Mouse (Mus musculus) ES-E14 (cell line): ENCODE measurements around the gene Als2. TPM values are rescaled to one million over a fixed set of nuclear protein-coding genes. Genes with fewer than 3 reads are reported as not detected.

Experiments
- DNase-seq: peaks from one replicate; pipeline ENCODE4 v3.0.0-alpha.2; 2013; ENCODE audit warnings: low read depth, low spot score
- H3K27ac ChIP-seq: 2 replicates; pipeline ENCODE4 v1.5.1; 2012; ENCODE audit warnings: low read depth, mild to moderate bottlenecking, low read length, moderate library complexity, mixed read lengths; ENCODE audit not compliant: poor library complexity, insufficient read depth, severe bottlenecking
- H3K36me3 ChIP-seq: 2 replicates; pipeline ENCODE4 v1.6.1; 2012; ENCODE audit warnings: mild to moderate bottlenecking, low read length, moderate library complexity, mixed read lengths; ENCODE audit not compliant: control insufficient read depth, poor library complexity, insufficient read depth, severe bottlenecking
- H3K4me1 ChIP-seq, 2 experiments: fragments of 150-350 bp in 1 of 2; sonication (generic) in 1 of 2; 2 replicates each; pipeline ENCODE4 v1.6.1; 2012; ENCODE audit warnings: low read length in 2 of 2, mild to moderate bottlenecking in 1 of 2, mixed read lengths in 1 of 2; ENCODE audit not compliant: control insufficient read depth in 2 of 2, insufficient read depth in 2 of 2, poor library complexity in 1 of 2
- H3K4me3 ChIP-seq, 2 experiments: fragments of 150-350 bp in 1 of 2; sonication (generic) in 1 of 2; 2 replicates each; pipeline ENCODE4 v1.5.1; 2012; ENCODE audit warnings: low read length in 2 of 2, low read depth in 1 of 2, mild to moderate bottlenecking in 1 of 2, mixed read lengths in 1 of 2; ENCODE audit not compliant: insufficient read depth in 1 of 2, poor library complexity in 1 of 2, severe bottlenecking in 1 of 2
- H3K9ac ChIP-seq: 2 replicates; pipeline ENCODE4 v1.6.1; 2012; ENCODE audit warnings: low read depth, mild to moderate bottlenecking, low read length, mixed read lengths; ENCODE audit not compliant: poor library complexity, insufficient read depth, severe bottlenecking
- H3K9me3 ChIP-seq: fragments of 150-350 bp; sonication (generic); 2 replicates; pipeline ENCODE4 v1.6.1; 2012; ENCODE audit warnings: low read depth, mild to moderate bottlenecking, low read length; ENCODE audit not compliant: control insufficient read depth, insufficient read depth
- CHD2 ChIP-seq: IDR thresholded peaks from 2 replicates; pipeline ENCODE4 v1.6.1; 2014; ENCODE audit warnings: mild to moderate bottlenecking, low read depth, low read length, inconsistent platforms
- HCFC1 ChIP-seq: IDR thresholded peaks from 2 replicates; pipeline ENCODE4 v1.6.1; 2012; ENCODE audit warnings: low read length, inconsistent platforms, borderline replicate concordance; ENCODE audit not compliant: insufficient read depth
- MAFK ChIP-seq: IDR thresholded peaks from 2 replicates; pipeline ENCODE4 v1.6.1; 2014; ENCODE audit warnings: mild to moderate bottlenecking, low read depth, low read length, inconsistent platforms; ENCODE audit not compliant: insufficient read depth
- ZC3H11A ChIP-seq: IDR thresholded peaks from 2 replicates; pipeline ENCODE4 v1.6.1; 2012; ENCODE audit warnings: low read depth, mild to moderate bottlenecking, inconsistent platforms, low read length, borderline replicate concordance
- ZNF384 ChIP-seq: IDR thresholded peaks from 2 replicates; pipeline ENCODE4 v1.6.1; 2012; ENCODE audit warnings: low read depth, low read length, inconsistent platforms
- in situ Hi-C, 2 experiments: fragments of 600-800 bp; cut with MboI; formaldehyde crosslinking; loops; one replicate each; pipeline ENCODE4 v1.15.1; 2025; ENCODE audit warnings: low sequenced_read_pairs in 2 of 2, inconsistent platforms in 1 of 2; ENCODE audit not compliant: unreplicated experiment in 2 of 2
- total RNA-seq: library from RNA; depleted of rRNA; stranded (reverse); fragments of 300-350 nt; gene quantifications from 2 replicates; pipeline ENCODE4 v1.2.3, GENCODE M21; 2012

Gene Als2
- total RNA-seq, 1 experiment: 23.2 TPM

DNA sequence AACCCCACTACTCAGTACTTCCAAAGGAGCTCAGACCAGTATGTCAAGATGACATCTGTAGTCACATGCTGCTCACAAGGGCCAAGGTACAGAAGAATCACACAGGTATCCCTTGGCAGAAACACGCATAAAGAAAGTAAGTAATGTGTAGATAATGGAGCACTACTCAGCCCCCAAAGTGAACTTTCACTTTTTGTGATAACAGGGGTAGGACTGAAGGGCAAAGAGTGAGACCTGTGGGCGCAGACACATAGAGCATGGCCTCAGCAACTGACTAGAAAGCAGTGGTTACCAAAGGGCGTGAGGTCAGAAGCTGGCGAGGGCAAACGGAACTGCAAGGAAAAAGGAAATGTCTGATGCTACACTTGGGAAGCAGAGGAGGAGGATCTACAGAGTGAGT, 36.1 kb downstream of the Als2 start:
- peaks cover 14% of the 10 kb centered on the region for H3K36me3 ChIP-seq
- no peaks in the 10 kb centered on the region for H3K4me1 ChIP-seq
- no peaks in the 10 kb centered on the region for H3K9me3 ChIP-seq
- no peak overlapping the region for H3K9ac ChIP-seq
- H3K27ac ChIP-seq: no peak overlapping the region
- in situ Hi-C loops: no loop called here
- no peak overlapping the region for H3K4me3 ChIP-seq
- TF ChIP-seq ZC3H11A (no peak), ZNF384 (no peak), MAFK (no peak), CHD2 (no peak), HCFC1 (no peak)
- DNase-seq: no peak

DNA sequence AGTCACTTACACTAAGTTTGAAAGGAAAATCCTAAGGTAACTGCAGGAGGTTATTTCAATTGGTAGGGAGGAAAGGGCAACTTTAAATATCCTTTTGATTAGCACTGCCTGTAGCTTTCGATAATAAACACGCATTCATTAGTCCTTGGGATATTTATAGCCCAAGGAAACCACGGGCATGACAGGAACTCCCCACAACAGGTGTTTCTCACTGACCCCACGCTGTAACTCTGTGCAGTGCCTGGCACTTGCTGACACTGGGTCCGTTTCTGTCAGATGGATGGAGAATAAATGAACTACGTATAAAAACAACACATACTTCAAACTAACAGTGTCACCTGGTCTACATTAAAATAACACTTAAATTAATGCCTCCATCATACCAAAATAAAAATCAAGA, 42.1 kb downstream of the Als2 start:
- in situ Hi-C loops: no loop called here
- H3K4me3 ChIP-seq: no peak overlapping the region
- no peaks in the 10 kb centered on the region for H3K9me3 ChIP-seq
- TF ChIP-seq ZC3H11A (no peak), MAFK (no peak), HCFC1 (no peak), ZNF384 (no peak), CHD2 (no peak)
- H3K27ac ChIP-seq: no peak overlapping the region
- no peaks in the 10 kb centered on the region for H3K4me1 ChIP-seq
- DNase-seq: no peak
- H3K9ac ChIP-seq: no peak overlapping the region
- H3K36me3 ChIP-seq: peaks cover 5% of the 10 kb centered on the region

DNA sequence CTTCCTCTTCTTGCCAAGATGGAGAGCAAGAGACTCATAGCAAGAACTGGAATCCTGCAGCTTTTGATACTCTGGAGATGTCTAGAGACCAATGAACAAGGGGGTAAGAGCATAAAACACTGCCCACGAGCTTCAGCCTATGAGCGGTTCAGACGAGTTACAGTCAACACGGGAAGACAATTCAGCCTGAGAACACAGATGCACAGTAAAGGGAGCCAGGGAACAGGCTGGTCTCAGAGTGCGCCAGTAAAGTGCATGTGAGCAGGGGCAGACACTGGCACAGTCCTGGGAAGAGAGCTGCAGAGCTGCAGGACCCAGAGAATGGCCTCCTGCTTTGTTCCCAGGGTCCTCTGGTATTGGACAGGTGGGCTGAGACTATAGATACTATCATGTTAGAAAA, 49.2 kb downstream of the Als2 start:
- H3K4me1 ChIP-seq: no peaks in the 10 kb centered on the region
- TF ChIP-seq MAFK: no peak
- TF ChIP-seq CHD2: no peak
- TF ChIP-seq ZC3H11A: no peak
- TF ChIP-seq ZNF384: no peak
- no peak for TF ChIP-seq HCFC1
- H3K4me3 ChIP-seq: no peak overlapping the region
- H3K36me3 ChIP-seq: peaks cover 6% of the 10 kb centered on the region
- no peak overlapping the region for H3K27ac ChIP-seq
- H3K9ac ChIP-seq: no peak overlapping the region
- no peaks in the 10 kb centered on the region for H3K9me3 ChIP-seq
- in situ Hi-C loops: no loop called here
- DNase-seq: no peak

DNA sequence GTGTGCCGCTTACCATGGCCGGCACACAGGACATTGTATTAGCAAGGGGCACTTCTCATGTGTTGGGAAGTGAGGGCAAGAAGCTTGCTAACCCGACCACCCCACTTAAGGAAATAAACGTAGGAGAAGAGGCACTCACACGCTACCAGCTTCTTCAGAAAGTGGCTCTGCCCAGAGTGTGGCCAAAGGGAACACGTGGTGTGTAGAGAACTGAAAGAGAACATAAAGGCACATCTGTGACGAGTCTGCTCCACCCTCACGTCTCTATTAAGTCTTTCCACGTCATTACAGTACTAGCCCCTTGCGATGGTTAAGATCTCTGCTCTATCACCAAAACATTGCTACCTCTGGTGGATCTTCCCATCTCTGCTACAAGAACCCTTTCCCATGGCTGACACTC, 50.7 kb downstream of the Als2 start:
- Histone ChIP-seq H3K9me3 (no peaks in the 10 kb centered on the region), H3K4me1 (no peaks in the 10 kb centered on the region), H3K9ac (no peak overlapping the region), H3K27ac (no peak overlapping the region), H3K4me3 (no peak overlapping the region), H3K36me3 (peaks cover 6% of the 10 kb centered on the region)
- no peak for TF ChIP-seq HCFC1
- no peak for TF ChIP-seq ZC3H11A
- TF ChIP-seq CHD2: no peak
- no peak for TF ChIP-seq ZNF384
- no peak for TF ChIP-seq MAFK
- DNase-seq: no peak
- in situ Hi-C loops: no loop called here

DNA sequence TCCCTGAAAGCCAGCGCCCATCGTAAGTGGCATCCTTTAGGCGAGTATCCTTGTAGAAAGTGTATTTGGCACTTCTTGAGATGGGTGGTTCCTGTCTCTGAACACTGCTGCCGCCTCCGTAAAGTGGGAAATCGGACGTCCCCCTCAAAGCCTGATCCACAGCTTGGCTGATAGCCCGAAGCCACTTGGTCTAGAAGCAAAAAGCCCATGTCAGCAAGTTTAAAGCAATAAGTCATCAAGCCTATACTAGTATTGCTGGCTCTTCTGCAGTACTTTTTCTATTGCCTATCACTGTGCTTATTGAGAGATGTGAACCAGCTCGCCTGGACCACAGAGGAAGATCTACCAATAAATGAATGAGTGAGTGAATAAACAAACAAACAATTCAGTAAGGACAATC, 51.6 kb downstream of the Als2 start:
- no peak overlapping the region for H3K27ac ChIP-seq
- TF ChIP-seq CHD2 (no peak), ZNF384 (no peak), MAFK (no peak), ZC3H11A (no peak), HCFC1 (no peak)
- in situ Hi-C loops: no loop called here
- peaks cover 9% of the 10 kb centered on the region for H3K36me3 ChIP-seq
- H3K4me1 ChIP-seq: no peaks in the 10 kb centered on the region
- no peak for DNase-seq
- H3K9me3 ChIP-seq: no peaks in the 10 kb centered on the region
- H3K4me3 ChIP-seq: no peak overlapping the region
- H3K9ac ChIP-seq: no peak overlapping the region
